Mouse (Mus musculus): Measurements from ENCODE around the gene Olfr287. TPM values are rescaled to one million over a fixed set of nuclear protein-coding genes. Genes with fewer than 3 reads are reported as not detected.

Olfr287 gene
- polyA plus RNA-seq (2014; fragmentation: Nextera tagmentation; extraction: Ambion mirVana) = 0.12 TPM in 1 of 2 replicates, not detected in the other

GRCm38 (mm10) chr15:98220877-98221276, at the start of gene Olfr287, which contains the start of gene Gm44579:
Gene Olfr287, minus strand, starts transcription at chr15:98221056.
Gene Gm44579, minus strand, starts transcription at chr15:98220977.
- Histone ChIP-seq H3K9me3 (ENCODE audit: control insufficient read depth, low read length) (no peaks in the 10 kb centered on the region), H3K9ac (replicated peaks; ENCODE audit: low read depth, low read length) (no peak within 1 kb of the TSS), H3K27me3 (ENCODE audit: control insufficient read depth, insufficient read depth, low read length) (no peaks in the 10 kb centered on the region), H3K36me3 (ENCODE audit: control insufficient read depth, insufficient read depth, low read length) (no peaks in the 10 kb centered on the region), H3K27ac (ENCODE audit: low read depth, low read length) (no peak within 1 kb of the TSS), H3K4me3 (ENCODE audit: low read depth, low read length) (no peak within 1 kb of the TSS), H3K4me1 (ENCODE audit: control insufficient read depth, insufficient read depth, low read length) (no peaks in the 10 kb centered on the region), H3K4me2 (ENCODE audit: low read depth, low read length) (no peak within 1 kb of the TSS)
- WGBS = 77% methylated on average over 4 of the region's 4 CpGs
- no peak for ATAC-seq (ENCODE audit: low read depth)

DNA sequence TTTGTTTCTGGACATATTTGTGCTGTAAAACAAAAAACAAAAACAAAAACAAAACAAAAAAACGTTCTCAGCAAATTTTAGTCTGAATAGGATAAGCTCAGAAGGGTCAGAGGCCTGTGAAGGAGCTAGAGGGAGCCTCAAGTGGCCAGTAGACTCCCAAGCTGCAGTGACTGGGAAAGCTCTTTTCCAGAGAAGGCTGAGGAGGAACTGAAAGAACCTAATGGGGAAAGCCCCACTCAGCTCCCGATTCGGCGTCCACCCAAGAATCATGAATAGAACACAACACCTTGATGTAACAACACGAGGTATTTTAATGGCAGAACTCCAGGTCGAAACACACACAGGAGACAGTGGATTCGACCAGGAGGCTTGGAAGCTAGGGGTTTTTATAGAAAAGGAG, 36.9 kb upstream of the Olfr287 start:
- no peak overlapping the region for H3K9ac ChIP-seq (replicated peaks; ENCODE audit: low read depth, low read length)
- 84% methylated on average over 7 of the region's 7 CpGs for WGBS
- no peaks in the 10 kb centered on the region for H3K4me1 ChIP-seq (ENCODE audit: control insufficient read depth, insufficient read depth, low read length)
- H3K9me3 ChIP-seq (ENCODE audit: control insufficient read depth, low read length) = no peaks in the 10 kb centered on the region
- no peak overlapping the region for H3K27ac ChIP-seq (ENCODE audit: low read depth, low read length)
- no peaks in the 10 kb centered on the region for H3K27me3 ChIP-seq (ENCODE audit: control insufficient read depth, insufficient read depth, low read length)
- no peak overlapping the region for H3K4me3 ChIP-seq (ENCODE audit: low read depth, low read length)
- H3K4me2 ChIP-seq (ENCODE audit: low read depth, low read length) = no peak overlapping the region
- ATAC-seq (ENCODE audit: low read depth) = no peak
- H3K36me3 ChIP-seq (ENCODE audit: control insufficient read depth, insufficient read depth, low read length) = no peaks in the 10 kb centered on the region

- no peak within 1 kb of the TSS for H3K4me3 ChIP-seq (ENCODE audit: low read depth, low read length)
- H3K9ac ChIP-seq (replicated peaks; ENCODE audit: low read depth, low read length) = no peak within 1 kb of the TSS
- H3K4me2 ChIP-seq (ENCODE audit: low read depth, low read length) = no peak within 1 kb of the TSS
- no peak within 1 kb of the TSS for H3K27ac ChIP-seq (ENCODE audit: low read depth, low read length)
- no peaks in the 10 kb centered on the region for H3K4me1 ChIP-seq (ENCODE audit: control insufficient read depth, insufficient read depth, low read length)
- H3K27me3 ChIP-seq (ENCODE audit: control insufficient read depth, insufficient read depth, low read length) = no peaks in the 10 kb centered on the region
- H3K36me3 ChIP-seq (ENCODE audit: control insufficient read depth, insufficient read depth, low read length) = no peaks in the 10 kb centered on the region
- no peak for ATAC-seq (ENCODE audit: low read depth)
- H3K9me3 ChIP-seq (ENCODE audit: control insufficient read depth, low read length) = no peaks in the 10 kb centered on the region
- WGBS = 84% methylated on average over 8 of the region's 8 CpGs
Observed at GRCm38 (mm10) chr15:98257193-98257592, 36.3 kb upstream of the Olfr287 start, which contains the start of gene H1fnt. Gene H1fnt, minus strand, starts transcription at chr15:98257293.

DNA sequence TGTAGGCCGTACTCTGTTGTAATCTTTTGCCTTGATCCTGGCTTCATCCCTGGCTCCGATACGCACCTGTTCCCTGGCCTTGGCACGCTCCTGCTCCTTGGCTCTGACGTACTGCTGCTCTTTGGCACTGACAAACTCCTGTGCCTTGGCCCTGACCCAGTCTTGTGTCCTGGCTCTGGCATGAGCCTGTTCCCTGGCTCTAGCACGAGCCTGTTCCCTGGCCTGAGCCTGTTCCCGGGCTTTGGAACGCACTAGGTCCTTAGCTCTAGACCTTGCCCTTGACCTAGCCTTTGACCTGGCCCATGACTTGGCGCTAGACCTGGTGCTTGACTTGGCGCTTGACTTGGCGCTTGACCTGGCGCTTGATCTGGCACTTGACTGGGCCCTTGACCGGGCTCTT, 35.4 kb upstream of the Olfr287 start:
- H3K9me3 ChIP-seq (ENCODE audit: control insufficient read depth, low read length) = no peaks in the 10 kb centered on the region
- no peak for ATAC-seq (ENCODE audit: low read depth)

DNA sequence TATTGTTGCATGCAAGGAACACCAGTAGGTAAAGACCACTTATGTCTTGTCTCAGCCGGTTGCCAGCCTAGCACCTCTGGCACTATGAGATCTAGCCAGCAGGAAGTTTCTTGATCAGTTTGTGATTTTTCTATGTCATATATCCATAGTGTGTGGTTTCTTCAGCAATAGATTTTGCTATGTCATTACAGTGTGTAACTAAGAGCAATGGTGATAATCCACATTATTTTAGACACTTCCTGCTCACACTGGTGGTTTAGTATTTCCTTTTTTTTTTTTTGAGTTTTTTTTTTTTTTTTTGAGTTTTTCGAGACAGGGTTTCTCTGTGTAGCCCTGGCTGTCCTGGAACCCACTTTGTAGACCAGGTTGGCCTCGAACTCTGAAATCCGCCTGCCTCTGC, 14.6 kb upstream of the Olfr287 start:
- Histone ChIP-seq H3K4me2 (ENCODE audit: low read depth, low read length) (no peak overlapping the region), H3K27me3 (ENCODE audit: control insufficient read depth, insufficient read depth, low read length) (no peaks in the 10 kb centered on the region), H3K36me3 (ENCODE audit: control insufficient read depth, insufficient read depth, low read length) (no peaks in the 10 kb centered on the region), H3K4me1 (ENCODE audit: control insufficient read depth, insufficient read depth, low read length) (no peaks in the 10 kb centered on the region), H3K4me3 (ENCODE audit: low read depth, low read length) (no peak overlapping the region), H3K9me3 (ENCODE audit: control insufficient read depth, low read length) (no peaks in the 10 kb centered on the region), H3K9ac (replicated peaks; ENCODE audit: low read depth, low read length) (no peak overlapping the region), H3K27ac (ENCODE audit: low read depth, low read length) (no peak overlapping the region)
- WGBS = 97% methylated on average over 4 of the region's 4 CpGs
- ATAC-seq (ENCODE audit: low read depth) = no peak

More for the DNA sequence above, 35.4 kb upstream of the Olfr287 start:
- H3K4me1 ChIP-seq (ENCODE audit: control insufficient read depth, insufficient read depth, low read length) = no peaks in the 10 kb centered on the region
- H3K4me3 ChIP-seq (ENCODE audit: low read depth, low read length) = no peak overlapping the region
- no peak overlapping the region for H3K4me2 ChIP-seq (ENCODE audit: low read depth, low read length)
- H3K36me3 ChIP-seq (ENCODE audit: control insufficient read depth, insufficient read depth, low read length) = no peaks in the 10 kb centered on the region
- H3K27ac ChIP-seq (ENCODE audit: low read depth, low read length) = no peak overlapping the region
- H3K9ac ChIP-seq (replicated peaks; ENCODE audit: low read depth, low read length) = no peak overlapping the region
- H3K27me3 ChIP-seq (ENCODE audit: control insufficient read depth, insufficient read depth, low read length) = no peaks in the 10 kb centered on the region
- 95% methylated on average over 13 of the region's 13 CpGs for WGBS

GRCm38 (mm10) chr15:98234350-98234749, 13.5 kb upstream of the Olfr287 start, which contains the start of gene Olfr286:
Gene Olfr286, minus strand, starts transcription at chr15:98234450.
- 90% methylated on average over 4 of the region's 4 CpGs for WGBS
- no peak within 1 kb of the TSS for H3K4me2 ChIP-seq (ENCODE audit: low read depth, low read length)

DNA sequence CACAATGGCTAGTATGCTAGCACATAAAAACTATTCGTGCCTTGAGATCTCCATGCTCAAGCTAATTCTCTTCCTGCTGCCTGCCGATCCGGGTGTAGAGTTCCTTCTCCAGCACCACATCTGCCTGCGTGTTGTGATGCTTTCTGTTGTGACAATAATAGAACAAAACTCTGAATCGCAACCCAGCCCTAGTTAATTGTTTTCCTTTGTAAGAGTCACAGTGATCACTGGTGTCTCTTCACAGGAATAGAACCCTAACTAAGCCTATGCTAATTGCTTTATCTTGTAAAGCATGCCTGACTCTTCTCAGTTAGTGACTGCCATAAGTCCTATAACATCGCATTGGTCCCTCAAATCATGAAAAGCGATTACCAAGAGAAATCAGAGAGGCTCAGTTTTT, 5.2 kb upstream of the Olfr287 start:
- Histone ChIP-seq H3K4me3 (ENCODE audit: low read depth, low read length) (no peak overlapping the region), H3K27ac (ENCODE audit: low read depth, low read length) (no peak overlapping the region), H3K36me3 (ENCODE audit: control insufficient read depth, insufficient read depth, low read length) (no peaks in the 10 kb centered on the region), H3K4me2 (ENCODE audit: low read depth, low read length) (no peak overlapping the region), H3K4me1 (ENCODE audit: control insufficient read depth, insufficient read depth, low read length) (no peaks in the 10 kb centered on the region), H3K9me3 (ENCODE audit: control insufficient read depth, low read length) (no peaks in the 10 kb centered on the region), H3K9ac (replicated peaks; ENCODE audit: low read depth, low read length) (no peak overlapping the region), H3K27me3 (ENCODE audit: control insufficient read depth, insufficient read depth, low read length) (no peaks in the 10 kb centered on the region)
- WGBS = 79% methylated on average over 7 of the region's 7 CpGs
- no peak for ATAC-seq (ENCODE audit: low read depth)

More at GRCm38 (mm10) chr15:98234350-98234749, 13.5 kb upstream of the Olfr287 start, which contains the start of gene Olfr286:
- H3K4me3 ChIP-seq (ENCODE audit: low read depth, low read length) = no peak within 1 kb of the TSS
- no peak for ATAC-seq (ENCODE audit: low read depth)
- H3K36me3 ChIP-seq (ENCODE audit: control insufficient read depth, insufficient read depth, low read length) = no peaks in the 10 kb centered on the region
- no peaks in the 10 kb centered on the region for H3K4me1 ChIP-seq (ENCODE audit: control insufficient read depth, insufficient read depth, low read length)
- no peaks in the 10 kb centered on the region for H3K9me3 ChIP-seq (ENCODE audit: control insufficient read depth, low read length)
- H3K27ac ChIP-seq (ENCODE audit: low read depth, low read length) = no peak within 1 kb of the TSS
- no peak within 1 kb of the TSS for H3K9ac ChIP-seq (replicated peaks; ENCODE audit: low read depth, low read length)
- no peaks in the 10 kb centered on the region for H3K27me3 ChIP-seq (ENCODE audit: control insufficient read depth, insufficient read depth, low read length)

- H3K9me3 ChIP-seq (ENCODE audit: control insufficient read depth, low read length) = no peaks in the 10 kb centered on the region
- H3K4me1 ChIP-seq (ENCODE audit: control insufficient read depth, insufficient read depth, low read length) = no peaks in the 10 kb centered on the region
- WGBS = 40% methylated on average over 16 of the region's 16 CpGs
- no peak overlapping the region for H3K4me3 ChIP-seq (ENCODE audit: low read depth, low read length)
- H3K36me3 ChIP-seq (ENCODE audit: control insufficient read depth, insufficient read depth, low read length) = no peaks in the 10 kb centered on the region
- H3K27me3 ChIP-seq (ENCODE audit: control insufficient read depth, insufficient read depth, low read length) = no peaks in the 10 kb centered on the region
- H3K27ac ChIP-seq (ENCODE audit: low read depth, low read length) = no peak overlapping the region
- no peak for ATAC-seq (ENCODE audit: low read depth)
- H3K4me2 ChIP-seq (ENCODE audit: low read depth, low read length) = no peak overlapping the region
- no peak overlapping the region for H3K9ac ChIP-seq (replicated peaks; ENCODE audit: low read depth, low read length)
Observed at GRCm38 (mm10) chr15:98225610-98226009, 4.8 kb upstream of the Olfr287 start.

DNA sequence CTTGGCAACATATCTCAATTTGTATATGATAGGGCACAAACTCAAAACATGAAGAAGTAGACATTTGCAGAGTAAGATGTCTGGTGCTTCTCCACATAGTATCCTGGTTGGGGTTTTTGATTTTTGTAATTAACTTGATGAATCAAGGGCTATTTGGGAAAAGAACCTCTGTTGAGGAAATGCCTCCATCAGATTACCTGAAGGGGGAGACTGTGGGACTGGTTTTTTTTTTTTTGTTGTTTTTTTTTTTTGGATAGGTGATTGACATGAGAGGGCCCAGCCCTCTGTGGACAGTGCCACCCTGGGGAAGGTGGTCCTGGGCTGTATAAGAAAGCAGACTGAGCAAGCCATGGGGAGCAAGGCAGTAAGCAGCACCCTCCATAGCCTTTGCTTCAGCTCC, 1.5 kb upstream of the Olfr287 start:
- Histone ChIP-seq H3K4me3 (ENCODE audit: low read depth, low read length) (no peak overlapping the region), H3K9me3 (ENCODE audit: control insufficient read depth, low read length) (no peaks in the 10 kb centered on the region), H3K9ac (replicated peaks; ENCODE audit: low read depth, low read length) (no peak overlapping the region), H3K4me1 (ENCODE audit: control insufficient read depth, insufficient read depth, low read length) (no peaks in the 10 kb centered on the region), H3K36me3 (ENCODE audit: control insufficient read depth, insufficient read depth, low read length) (no peaks in the 10 kb centered on the region), H3K4me2 (ENCODE audit: low read depth, low read length) (no peak overlapping the region), H3K27ac (ENCODE audit: low read depth, low read length) (no peak overlapping the region), H3K27me3 (ENCODE audit: control insufficient read depth, insufficient read depth, low read length) (no peaks in the 10 kb centered on the region)
- no peak for ATAC-seq (ENCODE audit: low read depth)
